Mouse (Mus musculus) limb, embryonic 10.5 days (tissue): Measurements from ENCODE around the gene Aggf1. TPM values are rescaled to one million over a fixed set of nuclear protein-coding genes. Genes with fewer than 3 reads are reported as not detected.

Experiments
- polyA plus RNA-seq: library from polyadenylated mRNA; unstranded; fragments of >200 nt; fragmentation: Nextera tagmentation; extraction: Ambion mirVana; gene quantifications from 2 replicates; pipeline ENCODE4 v1.2.1, GENCODE M21; 2016

Aggf1 gene
- polyA plus RNA-seq, 1 experiment from 2014 or later: 44.6 TPM

Other genes with a start within 250 kb of the Aggf1 start
- gene Pde8b, start 125.0 kb downstream of the Aggf1 start, polyA plus RNA-seq: 0.77 and 0.79 TPM in 2 replicates
- gene Zbed3, start 51.7 kb downstream of the Aggf1 start, polyA plus RNA-seq: 81.8 and 98.6 TPM in 2 replicates
- 3.9 and 4.8 TPM in 2 replicates for gene Crhbp, start 69.6 kb upstream of the Aggf1 start, polyA plus RNA-seq
- not detected in 2 replicates for gene S100z, start 103.4 kb upstream of the Aggf1 start, polyA plus RNA-seq
- gene F2rl1, start 149.9 kb upstream of the Aggf1 start, polyA plus RNA-seq: not detected in 2 replicates
- 141 and 143 TPM in 2 replicates for gene F2r, start 243.1 kb upstream of the Aggf1 start, polyA plus RNA-seq